Mouse (Mus musculus): Measurements from ENCODE around the gene Mturn.

DNA sequence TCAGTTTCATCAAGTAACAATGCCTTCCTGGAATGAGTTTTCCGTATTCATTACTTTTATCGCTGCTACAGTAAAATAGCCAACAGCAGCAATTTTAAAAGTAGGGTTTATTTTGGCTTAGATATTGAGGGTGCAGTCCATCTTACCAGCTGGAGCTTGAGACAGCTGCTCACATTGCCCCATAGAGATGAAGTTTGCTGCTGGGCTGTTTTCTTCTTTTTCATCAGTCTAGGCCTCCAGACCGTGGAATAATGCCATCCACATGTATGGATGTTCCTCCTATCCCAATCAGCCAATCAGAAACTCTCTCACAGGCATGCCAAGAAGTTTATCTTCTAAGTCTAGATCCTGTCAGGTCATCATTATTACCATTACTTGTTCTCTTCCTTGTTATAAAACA lies 41.5 kb upstream of the Mturn start:
- TF ChIP-seq TAL1 (IDR thresholded peaks at IDR 0.05; ENCODE audit: low read length) (no peak), GATA1 (IDR thresholded peaks at IDR 0.05; ENCODE audit: low read length) (no peak)

Data from erythroblast, embryonic 14.5 days (primary cell).